Mouse (Mus musculus) left cerebral cortex, adult 9 months (tissue): ENCODE results near the gene Fut2.
"Not testable (repeated sequence)": the region's sequence is repeated elsewhere in the genome, so short reads cannot be mapped to it uniquely, and the experiment has no call there.

Experiments used
- DNase-seq, 2 experiments: peaks; one replicate each; pipeline ENCODE4 v3.0.0; 2022; ENCODE audit warnings: low spot score in 2 of 2

Gene Fut2

GRCm38 (mm10) chr7:45677627-45678295 lies 11.6 kb upstream of the Fut2 start:
- DNase-seq: no peak

- no peak for DNase-seq
Measured at GRCm38 (mm10) chr7:45668921-45669320, 2.7 kb upstream of the Fut2 start.

- DNase-seq: no peak
Measured at GRCm38 (mm10) chr7:45667761-45668160, 1.6 kb upstream of the Fut2 start.

DNA sequence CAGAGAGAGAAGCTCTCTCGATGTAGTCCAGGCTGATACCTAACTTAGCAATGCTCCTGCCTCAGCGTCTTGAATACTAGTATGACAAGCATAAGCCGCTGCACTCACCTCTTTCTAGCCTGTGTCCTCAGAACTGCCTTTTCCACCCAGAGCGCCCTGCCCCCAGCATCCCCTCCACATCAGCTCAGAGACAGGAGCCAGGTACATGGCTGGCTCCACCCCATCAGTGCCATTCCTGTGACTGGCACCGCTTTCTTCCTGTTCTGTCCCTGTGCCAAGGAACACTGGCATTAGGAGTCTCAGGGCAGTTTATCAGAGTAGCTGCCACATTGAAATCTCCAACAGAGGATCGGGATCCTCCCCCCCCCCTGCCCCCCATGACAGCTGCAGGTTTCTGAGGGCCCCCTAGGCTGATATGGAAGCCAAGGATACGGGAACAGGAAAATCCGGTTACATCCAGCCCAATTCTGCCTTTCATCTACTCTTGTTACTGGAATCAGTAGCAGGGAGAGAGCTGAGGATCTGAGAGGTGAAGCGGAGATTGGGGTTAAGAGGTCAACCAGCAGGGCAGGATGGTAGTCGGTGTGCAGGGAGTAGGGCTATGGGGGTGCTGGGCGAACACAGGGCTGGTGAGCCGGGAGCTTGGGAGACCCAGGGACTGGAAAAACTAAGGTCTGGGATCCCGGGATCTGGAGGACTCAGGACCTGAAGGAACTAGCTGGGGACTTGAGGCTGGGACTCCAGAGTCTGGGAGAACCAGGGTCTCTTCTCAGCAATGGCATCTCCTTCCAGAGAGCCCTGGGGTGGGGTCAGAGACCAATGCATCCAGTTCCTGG lies 673 bp downstream of the Fut2 start:
- DNase-seq: no peak

GRCm38 (mm10) chr7:45661702-45662101 lies 4.5 kb downstream of the Fut2 start:
- DNase-seq: not testable (repeated sequence)

- no peak for DNase-seq
Measured at GRCm38 (mm10) chr7:45660746-45661478, 5.3 kb downstream of the Fut2 start.

GRCm38 (mm10) chr7:45654424-45655047 lies 11.7 kb downstream of the Fut2 start:
- DNase-seq: no peak

DNA sequence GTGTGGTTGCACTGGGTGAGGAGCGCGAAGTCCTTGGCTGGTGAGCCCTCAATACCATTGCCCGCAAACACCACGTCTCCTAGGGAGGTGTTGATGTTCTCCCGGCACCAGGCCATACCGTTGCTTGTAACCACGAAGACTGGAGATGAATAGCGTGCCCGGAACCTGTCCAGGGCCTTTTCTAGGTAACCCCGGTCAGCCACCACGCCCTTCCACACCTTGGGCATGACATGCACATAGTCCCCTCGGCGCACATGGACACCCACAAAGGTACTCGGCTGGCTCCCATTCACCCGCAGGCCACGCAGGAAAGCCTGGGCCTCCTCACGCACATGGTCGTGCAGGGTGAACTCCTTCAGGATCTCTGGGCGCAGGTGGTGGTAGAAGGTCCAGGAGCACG lies 15.7 kb downstream of the Fut2 start:
- DNase-seq: not testable (repeated sequence)

DNA sequence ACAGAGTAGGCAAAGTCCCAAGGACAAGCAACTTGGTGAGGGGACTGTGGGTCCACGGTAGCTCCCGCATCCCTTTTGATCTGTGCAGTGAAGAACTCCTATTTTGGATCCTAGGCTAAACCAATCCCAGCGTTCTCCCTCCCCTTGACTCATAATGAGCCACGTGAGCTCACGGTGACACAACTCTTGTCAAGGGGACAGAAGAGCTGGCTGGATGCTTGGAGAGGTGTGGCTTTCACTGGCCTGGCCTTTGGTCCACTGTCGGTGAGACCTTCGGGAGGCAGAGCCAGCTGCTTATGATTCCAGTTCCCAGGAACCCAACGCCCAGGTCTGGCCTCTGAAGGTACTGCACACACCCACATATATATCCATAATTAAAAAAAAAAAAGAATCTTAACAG lies 16.8 kb downstream of the Fut2 start:
- no peak for DNase-seq

DNA sequence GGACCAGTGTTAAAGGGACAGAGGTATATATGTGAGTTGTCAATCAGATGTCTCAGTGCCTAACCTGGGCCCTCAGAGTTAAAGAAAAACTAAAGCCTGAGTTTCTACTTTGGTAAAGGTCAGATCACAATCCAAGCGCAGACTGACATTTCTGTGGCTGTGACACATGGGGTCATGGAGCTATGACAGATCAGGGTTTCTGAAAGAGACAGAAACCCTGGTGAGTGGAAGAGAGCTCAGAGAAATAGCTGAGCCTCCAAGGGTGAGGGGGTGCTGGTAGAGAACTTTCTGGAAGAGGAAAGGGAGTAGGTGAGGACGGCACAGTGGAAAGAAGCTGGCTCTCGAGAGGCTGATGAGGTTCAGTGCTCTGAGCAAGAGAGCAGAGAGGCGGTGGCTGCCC lies 19.5 kb downstream of the Fut2 start:
- no peak for DNase-seq

DNA sequence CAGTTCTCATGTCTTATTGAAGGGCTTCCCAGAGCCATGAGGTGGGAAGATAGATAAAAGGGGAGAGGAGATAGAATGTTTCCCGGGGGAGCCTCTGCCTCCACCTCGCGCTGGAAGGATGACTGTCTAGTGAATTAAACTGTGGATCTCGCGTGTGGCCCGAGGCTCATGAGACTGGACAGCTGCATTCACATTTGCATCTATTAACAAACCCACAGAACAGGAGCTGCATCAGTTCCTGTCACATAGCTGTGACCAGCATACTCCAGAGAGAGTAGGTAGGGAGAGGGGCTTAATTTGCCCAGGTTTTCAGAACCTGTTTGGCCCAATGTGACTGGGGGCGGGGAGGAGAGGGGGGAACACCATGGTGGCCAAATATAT lies 20.6 kb downstream of the Fut2 start:
- DNase-seq: no peak

GRCm38 (mm10) chr7:45644872-45645590 lies 21.2 kb downstream of the Fut2 start:
- DNase-seq: no peak

- peak; percentile 71 to 81 for DNase-seq
Measured at GRCm38 (mm10) chr7:45644183-45644582, 22.0 kb downstream of the Fut2 start.

DNA sequence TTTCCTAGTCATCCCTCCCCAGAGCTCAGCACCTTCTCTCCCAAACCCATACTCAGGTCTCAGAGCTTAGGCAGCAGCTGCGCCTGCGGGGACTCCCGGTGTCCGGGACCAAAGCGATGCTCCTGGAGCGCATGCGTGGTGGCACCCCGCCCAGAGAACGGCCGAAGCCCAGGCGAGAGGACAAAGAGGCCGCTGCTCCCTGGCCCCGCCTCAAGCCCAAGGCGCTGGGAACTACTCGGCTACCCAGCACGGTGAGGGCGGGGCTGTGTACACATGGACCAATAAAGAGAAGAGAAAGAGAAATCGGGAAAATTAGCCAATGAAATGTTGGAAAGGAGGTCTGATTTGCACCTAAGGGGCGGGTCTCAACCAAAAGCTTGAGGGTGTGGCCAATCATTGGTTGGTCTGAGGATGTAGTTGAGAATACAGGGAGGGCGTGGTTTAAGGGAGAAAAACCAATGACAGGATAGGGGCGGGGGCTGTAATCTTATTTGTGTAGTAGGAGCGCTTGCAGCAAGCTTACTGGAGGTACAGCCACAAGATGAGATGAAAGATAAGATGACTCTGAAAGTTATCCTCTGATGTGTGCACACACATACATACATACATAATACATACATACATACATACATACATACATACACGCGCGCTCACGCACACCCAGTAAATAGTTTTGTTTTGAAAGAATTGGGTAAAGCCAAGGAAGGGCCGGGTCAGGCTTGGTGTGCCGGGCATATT lies 22.6 kb downstream of the Fut2 start:
- peak; percentile 95 to 96 for DNase-seq

- DNase-seq: no peak
Measured at GRCm38 (mm10) chr7:45642503-45643255, 23.5 kb downstream of the Fut2 start.

- DNase-seq: no peak
Measured at GRCm38 (mm10) chr7:45642083-45642482, 24.1 kb downstream of the Fut2 start.

DNA sequence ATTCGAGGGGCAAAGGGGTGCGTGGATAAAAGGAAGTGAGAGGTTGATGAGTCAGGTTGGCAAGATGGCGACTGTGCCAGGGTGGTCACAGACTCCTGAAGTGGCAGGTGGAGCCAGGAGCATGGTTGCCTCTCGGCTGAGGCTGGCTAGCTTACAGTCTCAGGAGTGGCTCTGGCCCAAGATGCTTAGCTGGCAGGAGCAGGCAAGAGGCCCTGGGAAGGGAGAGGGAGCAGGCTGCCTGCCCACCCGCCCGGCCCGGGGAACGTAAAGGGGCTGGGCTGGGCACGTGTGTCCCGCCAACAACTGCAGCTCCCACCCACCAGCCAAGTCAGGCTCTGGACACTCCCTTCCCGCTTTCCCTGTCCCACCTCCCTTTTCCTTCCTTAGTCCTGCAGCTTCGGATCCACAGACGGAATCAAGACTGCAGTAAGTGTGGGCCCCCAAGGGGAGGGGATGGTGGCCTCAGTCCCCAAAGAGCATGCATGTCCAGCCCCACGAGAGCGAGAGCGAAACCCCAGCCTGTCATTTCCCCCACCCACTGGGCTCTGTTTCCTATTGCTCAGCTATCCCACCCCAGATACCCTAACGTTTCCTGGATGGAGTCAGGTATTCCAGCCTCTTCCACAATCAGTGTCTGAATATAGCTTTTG lies 24.7 kb downstream of the Fut2 start:
- DNase-seq: no peak

GRCm38 (mm10) chr7:45640191-45640957 lies 25.8 kb downstream of the Fut2 start:
- no peak for DNase-seq

GRCm38 (mm10) chr7:45639561-45640027 lies 26.6 kb downstream of the Fut2 start, which contains the start of gene Mamstr:
TSS of gene Mamstr (plus strand) at chr7:45639977.
- no peak for DNase-seq
